Mouse (Mus musculus): ENCODE measurements at regions not wholly inside any gene's neighbourhood (a gene's known extent, or its start where the extent isn't known, plus 50 kb on each side); places are given as distances from the start of the nearest gene placed in this dataset.

DNA sequence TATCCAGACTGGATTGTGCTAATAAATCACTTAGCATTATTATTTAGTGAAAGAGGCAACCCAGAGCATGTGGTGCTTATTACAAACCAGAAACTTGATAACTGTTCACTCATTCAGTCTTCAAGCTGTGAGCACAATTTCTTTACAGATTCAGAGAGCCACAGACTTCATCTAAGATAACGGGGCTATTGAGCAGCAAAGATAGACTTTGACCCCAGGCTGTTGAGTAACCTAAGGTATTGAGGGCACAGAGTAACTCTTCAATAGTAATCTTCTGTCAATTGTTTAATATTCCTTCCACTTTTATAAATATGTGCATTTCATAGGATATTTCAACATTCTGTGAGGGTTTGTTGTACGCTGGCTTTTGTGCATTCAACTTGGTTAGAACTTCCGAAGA, 76.5 kb upstream of the Cyyr1 start:
- no peaks in the 10 kb centered on the region for H3K9me3 ChIP-seq (replicated peaks; ENCODE audit: control insufficient read depth, insufficient read depth, low read length, poor library complexity, severe bottlenecking)
- H3K4me1 ChIP-seq (ENCODE audit: control insufficient read depth, insufficient read depth, low read length): no peaks in the 10 kb centered on the region
- no peak overlapping the region for H3K4me3 ChIP-seq (ENCODE audit: low read depth, low read length)
- no peaks in the 10 kb centered on the region for H3K27me3 ChIP-seq (ENCODE audit: control insufficient read depth, insufficient read depth, low read length, poor library complexity, severe bottlenecking)
- no peaks in the 10 kb centered on the region for H3K36me3 ChIP-seq (ENCODE audit: control insufficient read depth, insufficient read depth, low read length, poor library complexity, severe bottlenecking)
- H3K27ac ChIP-seq (ENCODE audit: insufficient read depth, low read length): no peak overlapping the region
- H3K9ac ChIP-seq (ENCODE audit: low read depth, poor library complexity, severe bottlenecking): no peak overlapping the region
- TF ChIP-seq EP300 (IDR thresholded peaks at IDR 0.05; ENCODE audit: insufficient read depth, low read depth, low read length) (no peak), POLR2A (IDR thresholded peaks at IDR 0.05; ENCODE audit: insufficient read depth, low read length) (no peak), CTCF (IDR thresholded peaks at IDR 0.05; ENCODE audit: low read depth, low read length) (no peak)

DNA sequence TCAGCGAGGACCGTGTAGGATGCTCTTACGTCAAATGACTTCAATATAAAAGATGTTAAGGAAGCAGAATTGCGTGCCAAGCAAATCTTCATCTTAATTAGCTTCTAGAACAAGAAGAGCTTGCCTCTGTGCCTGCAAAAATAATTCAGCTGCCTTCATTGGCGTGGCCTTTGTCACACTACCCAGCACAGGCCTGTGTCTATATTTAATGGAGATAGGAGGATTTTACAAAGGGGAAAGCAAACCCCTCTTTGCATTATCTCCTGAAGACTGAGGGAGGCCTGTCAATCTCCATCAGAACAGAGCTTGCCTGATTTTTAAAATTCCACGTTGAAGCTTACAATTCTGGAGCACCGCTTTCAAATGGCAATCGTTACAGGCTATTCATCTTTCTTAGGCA, 71.3 kb upstream of the Cyyr1 start:
- Histone ChIP-seq H3K27ac (ENCODE audit: insufficient read depth, low read length) (no peak overlapping the region), H3K4me3 (ENCODE audit: low read depth, low read length) (no peak overlapping the region), H3K27me3 (ENCODE audit: control insufficient read depth, insufficient read depth, low read length, poor library complexity, severe bottlenecking) (no peaks in the 10 kb centered on the region), H3K9ac (ENCODE audit: low read depth, poor library complexity, severe bottlenecking) (no peak overlapping the region), H3K36me3 (ENCODE audit: control insufficient read depth, insufficient read depth, low read length, poor library complexity, severe bottlenecking) (no peaks in the 10 kb centered on the region), H3K4me1 (ENCODE audit: control insufficient read depth, insufficient read depth, low read length) (no peaks in the 10 kb centered on the region), H3K9me3 (replicated peaks; ENCODE audit: control insufficient read depth, insufficient read depth, low read length, poor library complexity, severe bottlenecking) (no peaks in the 10 kb centered on the region)
- TF ChIP-seq POLR2A (IDR thresholded peaks at IDR 0.05; ENCODE audit: insufficient read depth, low read length) (no peak), EP300 (IDR thresholded peaks at IDR 0.05; ENCODE audit: insufficient read depth, low read depth, low read length) (no peak), CTCF (IDR thresholded peaks at IDR 0.05; ENCODE audit: low read depth, low read length) (no peak)

DNA sequence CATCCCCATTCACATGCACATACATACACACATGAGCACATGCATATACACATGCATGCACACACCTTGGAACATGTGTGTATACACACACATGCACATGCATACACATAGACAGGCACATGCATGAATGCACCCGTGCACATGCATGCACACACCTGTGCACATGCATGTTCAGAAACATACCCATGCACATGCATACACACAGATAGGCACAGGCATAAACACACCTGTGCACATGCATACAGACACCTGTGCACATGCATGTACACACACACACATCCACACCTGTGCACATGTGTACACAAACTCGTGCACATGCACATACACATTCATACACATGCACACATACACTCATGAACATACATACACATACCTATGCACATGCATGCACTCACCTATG, 50.9 kb upstream of the Cyyr1 start:
- Histone ChIP-seq H3K9me3 (replicated peaks; ENCODE audit: control insufficient read depth, insufficient read depth, low read length, poor library complexity, severe bottlenecking) (no peaks in the 10 kb centered on the region), H3K27ac (ENCODE audit: insufficient read depth, low read length) (no peak overlapping the region), H3K4me1 (ENCODE audit: control insufficient read depth, insufficient read depth, low read length) (no peaks in the 10 kb centered on the region), H3K27me3 (ENCODE audit: control insufficient read depth, insufficient read depth, low read length, poor library complexity, severe bottlenecking) (no peaks in the 10 kb centered on the region), H3K9ac (ENCODE audit: low read depth, poor library complexity, severe bottlenecking) (no peak overlapping the region), H3K4me3 (ENCODE audit: low read depth, low read length) (no peak overlapping the region), H3K36me3 (ENCODE audit: control insufficient read depth, insufficient read depth, low read length, poor library complexity, severe bottlenecking) (no peaks in the 10 kb centered on the region)
- TF ChIP-seq CTCF (IDR thresholded peaks at IDR 0.05; ENCODE audit: low read depth, low read length): no peak
- no peak for TF ChIP-seq EP300 (IDR thresholded peaks at IDR 0.05; ENCODE audit: insufficient read depth, low read depth, low read length)
- no peak for TF ChIP-seq POLR2A (IDR thresholded peaks at IDR 0.05; ENCODE audit: insufficient read depth, low read length)

All from ES-Bruce4 (cell line).